Mouse (Mus musculus) limb, embryonic 14.5 days (tissue): Measurements from ENCODE around the gene Tcf23. TPM values are rescaled to one million over a fixed set of nuclear protein-coding genes. Genes with fewer than 3 reads are reported as not detected.

ENCODE experiments used
- ATAC-seq: fragments of 200-750 bp; cut with Nextera tagmentation; 2 replicates; pipeline ENCODE4 v1.8.0; 2017; ENCODE audit warnings: low read depth, moderate number of reproducible peaks, moderate TSS enrichment; ENCODE audit not compliant: low FRiP score
- DNase-seq: peaks from one replicate; pipeline ENCODE4 v3.0.0-alpha.2; 2015; ENCODE audit warnings: low spot score
- H3K27ac ChIP-seq: fragments of 300-500 bp; sonication (generic); replicated peaks from 2 replicates; pipeline ENCODE4 v1.5.1; 2014; ENCODE audit warnings: low read depth, mild to moderate bottlenecking, low read length, moderate library complexity, mixed read lengths
- H3K27me3 ChIP-seq: fragments of 300-500 bp; sonication (generic); 2 replicates; pipeline ENCODE4 v1.6.1; 2014; ENCODE audit warnings: low read length, mixed read lengths; ENCODE audit not compliant: control insufficient read depth, insufficient read depth
- H3K36me3 ChIP-seq: fragments of 300-500 bp; sonication (generic); 2 replicates; pipeline ENCODE4 v1.6.1; 2014; ENCODE audit warnings: mild to moderate bottlenecking, low read length, moderate library complexity, mixed read lengths; ENCODE audit not compliant: control insufficient read depth, insufficient read depth
- H3K4me1 ChIP-seq: fragments of 300-500 bp; sonication (generic); 2 replicates; pipeline ENCODE4 v1.6.1; 2014; ENCODE audit warnings: antibody characterized with exemption, low read length, mixed read lengths; ENCODE audit not compliant: control insufficient read depth, insufficient read depth
- H3K4me2 ChIP-seq: fragments of 300-500 bp; sonication (generic); replicated peaks from 2 replicates; pipeline ENCODE4 v1.6.1; 2014; ENCODE audit warnings: low read depth, mild to moderate bottlenecking, low read length, moderate library complexity; ENCODE audit not compliant: severe bottlenecking
- H3K4me3 ChIP-seq: fragments of 300-500 bp; sonication (generic); replicated peaks from 2 replicates; pipeline ENCODE4 v1.5.1; 2014; ENCODE audit warnings: low read length
- H3K9ac ChIP-seq: fragments of 300-500 bp; sonication (generic); 2 replicates; pipeline ENCODE4 v1.6.1; 2014; ENCODE audit warnings: mild to moderate bottlenecking, low read depth, low read length, moderate library complexity; ENCODE audit not compliant: severe bottlenecking
- H3K9me3 ChIP-seq: fragments of 300-500 bp; sonication (generic); 2 replicates; pipeline ENCODE4 v1.6.1; 2016; ENCODE audit warnings: low read length; ENCODE audit not compliant: control insufficient read depth
- POLR2A ChIP-seq: fragments of 200-500 bp; IDR thresholded peaks from 2 replicates; pipeline ENCODE4 v1.8.0; 2012; ENCODE audit warnings: inconsistent platforms, mild to moderate bottlenecking, moderate library complexity, borderline replicate concordance; ENCODE audit not compliant: insufficient read depth, insufficient read length; ENCODE audit errors: extremely low read depth
- WGBS: fragments of 180-500 bp; shearing (Covaris S2); extraction: QIAGEN DNeasy Blood & Tissue Kit; methylation state at CpG from one replicate; pipeline ENCODE4 v1.1.7; 2014; 5-methylcytosine and 5-hydroxymethylcytosine counted together
- polyA plus RNA-seq, 2 experiments: library from polyadenylated mRNA; depleted of rRNA in 1 of 2; stranded (reverse) in 1 of 2; unstranded in 1 of 2; fragments of >200 nt; fragmentation: Nextera tagmentation in 1 of 2; extraction: Ambion mirVana in 1 of 2; gene quantifications; 2 replicates each; pipeline versions ENCODE4 v1.2.1 to v1.2.3; 2012 to 2014

Tcf23 gene
- polyA plus RNA-seq, 2 experiments: 0.05 TPM; not detected in 1

GRCm38 (mm10) chr5:30974870-30975656 is 6.6 kb downstream of the Tcf23 start:
- Histone ChIP-seq H3K27ac (no peak overlapping the region), H3K9me3 (no peaks in the 10 kb centered on the region), H3K4me1 (peaks cover 7% of the 10 kb centered on the region; the same call in 1 of the 2 replicates), H3K4me2 (no peak overlapping the region), H3K27me3 (no peaks in the 10 kb centered on the region), H3K36me3 (no peaks in the 10 kb centered on the region), H3K9ac (no peak overlapping the region), H3K4me3 (no peak overlapping the region)
- DNase-seq: peak; percentile 41
- no peak for TF ChIP-seq POLR2A
- peak; percentile 74; the same call in 1 of the 2 replicates for ATAC-seq
- 28% methylated on average over 9 of the region's 9 CpGs for WGBS

GRCm38 (mm10) chr5:30982357-30982756 is 13.9 kb downstream of the Tcf23 start:
- DNase-seq (no peak), ATAC-seq (no peak)
- Histone ChIP-seq H3K27me3 (no peaks in the 10 kb centered on the region), H3K4me3 (no peak overlapping the region), H3K36me3 (no peaks in the 10 kb centered on the region), H3K4me1 (no peaks in the 10 kb centered on the region), H3K9me3 (no peaks in the 10 kb centered on the region), H3K27ac (no peak overlapping the region), H3K4me2 (no peak overlapping the region), H3K9ac (no peak overlapping the region)
- TF ChIP-seq POLR2A: no peak
- WGBS: 21% methylated on average over 2 of the region's 2 CpGs

- Histone ChIP-seq H3K27me3 (no peaks in the 10 kb centered on the region), H3K9ac (no peak overlapping the region), H3K36me3 (no peaks in the 10 kb centered on the region), H3K4me3 (no peak overlapping the region), H3K27ac (no peak overlapping the region), H3K9me3 (no peaks in the 10 kb centered on the region), H3K4me2 (no peak overlapping the region), H3K4me1 (no peaks in the 10 kb centered on the region)
- 73% methylated on average over 5 of the region's 5 CpGs for WGBS
- no peak for ATAC-seq
- no peak for TF ChIP-seq POLR2A
- DNase-seq: no peak
Measured at GRCm38 (mm10) chr5:30992980-30993676, 24.7 kb downstream of the Tcf23 start.

- 66% methylated on average over 3 of the region's 3 CpGs for WGBS
- ATAC-seq (no peak), DNase-seq (no peak)
- Histone ChIP-seq H3K4me3 (no peak overlapping the region), H3K9me3 (no peaks in the 10 kb centered on the region), H3K27me3 (no peaks in the 10 kb centered on the region), H3K9ac (no peak overlapping the region), H3K4me1 (no peaks in the 10 kb centered on the region), H3K4me2 (no peak overlapping the region), H3K27ac (no peak overlapping the region), H3K36me3 (no peaks in the 10 kb centered on the region)
- no peak for TF ChIP-seq POLR2A
Measured at GRCm38 (mm10) chr5:30994074-30994473, 25.6 kb downstream of the Tcf23 start.

- TF ChIP-seq POLR2A: no peak
- DNase-seq (no peak), ATAC-seq (no peak)
- Histone ChIP-seq H3K27ac (no peak overlapping the region), H3K9ac (no peak overlapping the region), H3K4me3 (no peak overlapping the region), H3K4me1 (no peaks in the 10 kb centered on the region), H3K36me3 (no peaks in the 10 kb centered on the region), H3K27me3 (no peaks in the 10 kb centered on the region), H3K4me2 (no peak overlapping the region), H3K9me3 (no peaks in the 10 kb centered on the region)
- WGBS: 71% methylated on average over 11 of the region's 11 CpGs
Measured at GRCm38 (mm10) chr5:30994910-30995635, 26.6 kb downstream of the Tcf23 start.
